Comparison of ENCODE assay signal across 15 mouse cellular contexts in the genomic region with DNA sequence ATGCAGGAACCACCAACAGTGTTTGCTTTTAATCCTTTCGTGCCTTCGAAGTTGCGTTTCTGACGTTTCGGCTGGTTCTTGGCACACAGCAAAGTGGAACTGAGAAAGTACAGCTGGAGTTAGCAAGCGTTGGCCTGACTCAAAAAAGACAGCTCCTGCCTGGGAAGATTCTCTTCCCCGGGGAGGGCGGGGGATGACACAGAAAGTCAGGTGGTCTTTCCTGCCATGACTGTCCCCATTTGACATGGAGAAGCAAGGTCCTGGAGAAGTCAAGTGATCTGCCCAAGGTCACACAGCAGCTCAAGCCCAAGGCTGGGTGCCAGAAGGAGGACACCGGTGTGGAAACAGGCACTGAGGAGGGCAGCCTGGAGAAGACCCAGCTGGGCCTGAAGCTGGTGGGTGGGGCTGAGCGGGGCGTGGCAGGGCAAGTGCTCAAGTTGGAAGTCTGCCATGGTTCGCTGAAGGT.
DNase-seq lines count a peak whose midpoint lies in the region; ATAC-seq and TF ChIP-seq lines count a peak whose summit lies in the region.
"Had no signal": no experiment of that assay in that cellular context is flagged by ENCODE, and none has a peak within 500 bp of the region (broad histone marks: within the 10 kb centered on the region; RNA-seq: fewer than 3 reads in every experiment).

No protein-coding gene starts in this region.

- H3K4me2 ChIP-seq in heart, postnatal 0 days (ENCODE audit: low read depth, low read length) = no peak overlapping the region

- 0 out of 2 replicates have a peak, but pooled peaks have one; percentile 27 for ATAC-seq in heart, postnatal 0 days (ENCODE audit: insufficient read depth, low read depth)
- ATAC-seq in megakaryocyte-erythroid progenitor cell, adult 5-6 weeks (replicated peaks; ENCODE audit: low FRiP score, low TSS enrichment, poor library complexity, severe bottlenecking) = 0 out of 2 replicates have a peak, but pooled peaks have one; percentile 39

- no peak overlapping the region for H3K4me3 ChIP-seq in heart, postnatal 0 days (ENCODE audit: low read depth, low read length)
- H3K4me3 ChIP-seq in heart, embryonic 10.5 days = no peak overlapping the region
- H3K4me3 ChIP-seq: heart, adult 2 months; limb, embryonic 10.5 days had no signal

- no peaks in the 10 kb centered on the region for H3K36me3 ChIP-seq in heart, postnatal 0 days (replicated peaks; ENCODE audit: control insufficient read depth, insufficient read depth, low read length)
- H3K36me3 ChIP-seq in heart, embryonic 10.5 days = no peaks in the 10 kb centered on the region
- H3K36me3 ChIP-seq: limb, embryonic 10.5 days had no signal

- no peak for DNase-seq in heart, postnatal 0 days (ENCODE audit: low spot score)
- no peak for DNase-seq in heart, embryonic 10.5 days (ENCODE audit: low spot score)
- DNase-seq in brain, adult 2 months (ENCODE audit: low read depth, low spot score) = peak; percentile 75
- peak; percentile 46 to 88 for DNase-seq in left cerebral cortex, postnatal 25 days (ENCODE audit: low spot score in 2 of 2)
- no peak for DNase-seq in cerebellum, postnatal 25 days
- DNase-seq in MN1 (ENCODE audit: low spot score) = no peak
- DNase-seq in T-cell, adult 2 months (ENCODE audit: low spot score) = no peak
- DNase-seq: adrenal gland, adult 8-10 months; cerebellum, adult 11 months; heart, adult 2 months; kidney, postnatal 14 days; thymus, adult 2 months had no signal

- no peak for TF ChIP-seq EP300 in heart, postnatal 0 days (IDR thresholded peaks at IDR 0.05; ENCODE audit: low read depth)

- no peak overlapping the region for H3K27ac ChIP-seq in heart, postnatal 0 days (ENCODE audit: low read depth)
- H3K27ac ChIP-seq in heart, embryonic 10.5 days = no peak overlapping the region
- H3K27ac ChIP-seq: heart, adult 2 months; limb, embryonic 10.5 days; macrophage had no signal

- intact Hi-C loops in left cerebral cortex, postnatal 25 days (cut with DNase I) = loop anchor here (5.0 kb wide), 1 partner anchor 88 kb away; no protein-coding TSS in a partner anchor

- no peaks in the 10 kb centered on the region for H3K27me3 ChIP-seq in heart, postnatal 0 days (ENCODE audit: control insufficient read depth, insufficient read depth, low read length)
- H3K27me3 ChIP-seq in heart, embryonic 10.5 days (ENCODE audit: insufficient read depth, poor library complexity, severe bottlenecking) = peaks cover 10% of the 10 kb centered on the region; the same call in 1 of the 2 replicates

- no peaks in the 10 kb centered on the region for H3K9me3 ChIP-seq in heart, postnatal 0 days (replicated peaks; ENCODE audit: control insufficient read depth, low read length)
- no peaks in the 10 kb centered on the region for H3K9me3 ChIP-seq in heart, embryonic 10.5 days
- H3K9me3 ChIP-seq: limb, embryonic 10.5 days had no signal

- WGBS in heart, postnatal 0 days = 78% methylated on average over 12 of the region's 12 CpGs
- 88% methylated on average over 12 of the region's 12 CpGs for WGBS in heart, embryonic 10.5 days

- no peak for TF ChIP-seq CTCF in heart, postnatal 0 days (IDR thresholded peaks at IDR 0.05; ENCODE audit: low read depth)

- H3K9ac ChIP-seq in heart, postnatal 0 days (replicated peaks; ENCODE audit: low read depth, low read length) = no peak overlapping the region

- H3K4me1 ChIP-seq in heart, postnatal 0 days (ENCODE audit: control insufficient read depth, insufficient read depth) = no peaks in the 10 kb centered on the region
- H3K4me1 ChIP-seq in heart, embryonic 10.5 days = 0 out of 2 replicates have a peak, but pooled peaks cover 8% of the 10 kb centered on the region

Comparison
In these comparisons a context has a peak if more than half of its experiments do, and no peak if none do; other contexts are left out.
1. DNase-seq: peak in brain, adult 2 months (single experiment) and left cerebral cortex, postnatal 25 days (2 of 2); none in heart, postnatal 0 days (single experiment), heart, embryonic 10.5 days (single experiment), cerebellum, postnatal 25 days (0 of 2), MN1 (single experiment) and T-cell, adult 2 months (single experiment).